Mouse (Mus musculus) layer of hippocampus, postnatal 14 days (tissue): Measurements from ENCODE around the gene Spty2d1. TPM values are rescaled to one million over a fixed set of nuclear protein-coding genes. Genes with fewer than 3 reads are reported as not detected.
A peak's percentile ranks its signal among the peaks of the same experiment; 100 is the strongest.
"Not testable (repeated sequence)": the region's sequence is repeated elsewhere in the genome, so short reads cannot be mapped to it uniquely, and the experiment has no call there.

Experiments
- DNase-seq, 2 experiments: peaks; one replicate each; pipeline ENCODE4 v3.0.0; 2021 to 2022; ENCODE audit warnings: low spot score in 2 of 2, mixed read lengths in 1 of 2
- total RNA-seq, 2 experiments: library from RNA; stranded (reverse); gene quantifications; 2 replicates each; pipeline ENCODE4 v1.2.3; 2021

Spty2d1 gene
- total RNA-seq, 2 experiments from 2014 or later: 12.8 to 13.1 TPM

GRCm38 (mm10) chr7:46995558-46995957, 12.7 kb downstream of the Spty2d1 start:
- DNase-seq: no peak

- no peak for DNase-seq
Measured at GRCm38 (mm10) chr7:46993079-46993478, 15.1 kb downstream of the Spty2d1 start.

- not testable (repeated sequence) for DNase-seq
Measured at GRCm38 (mm10) chr7:46989387-46989786, 18.8 kb downstream of the Spty2d1 start.

GRCm38 (mm10) chr7:46987073-46987472, 21.1 kb downstream of the Spty2d1 start:
- DNase-seq: no peak

- DNase-seq: no peak
Measured at GRCm38 (mm10) chr7:46986646-46987045, 21.6 kb downstream of the Spty2d1 start.

- no peak for DNase-seq
Measured at GRCm38 (mm10) chr7:46985718-46986505, 22.3 kb downstream of the Spty2d1 start.

GRCm38 (mm10) chr7:46983280-46983679, 24.9 kb downstream of the Spty2d1 start, which contains the start of gene Gm9999:
TSS of gene Gm9999 (plus strand) at chr7:46983580.
- DNase-seq: no peak

- no peak for DNase-seq
Measured at GRCm38 (mm10) chr7:46975456-46975855, 32.8 kb downstream of the Spty2d1 start.

GRCm38 (mm10) chr7:46974648-46975047, 33.6 kb downstream of the Spty2d1 start:
- no peak for DNase-seq

GRCm38 (mm10) chr7:46969898-46970297, 38.3 kb downstream of the Spty2d1 start:
- no peak for DNase-seq

GRCm38 (mm10) chr7:46964070-46964469, 44.1 kb downstream of the Spty2d1 start:
- DNase-seq: no peak

GRCm38 (mm10) chr7:46962806-46963618, 45.2 kb downstream of the Spty2d1 start:
- DNase-seq: peak; percentile 74 to 89

- no peak for DNase-seq
Measured at GRCm38 (mm10) chr7:46962132-46962531, 46.1 kb downstream of the Spty2d1 start.

- no peak for DNase-seq
Measured at GRCm38 (mm10) chr7:46960991-46961390, 47.2 kb downstream of the Spty2d1 start.

- peak in 1 of 2 experiments; percentile 22 for DNase-seq
Measured at GRCm38 (mm10) chr7:46958853-46959252, 49.4 kb downstream of the Spty2d1 start.

GRCm38 (mm10) chr7:46957831-46958691, 50.1 kb downstream of the Spty2d1 start, which contains the start of gene Uevld:
TSS of gene Uevld (minus strand) at chr7:46958527.
- DNase-seq: peak; percentile 89 to 93

Other genes with a start within 250 kb of the Spty2d1 start
- gene Hps5, start 212.3 kb downstream of the Spty2d1 start, total RNA-seq: 10 to 100 TPM; 16.0 to 18.7 TPM
- gene Gtf2h1, start 212.3 kb downstream of the Spty2d1 start, total RNA-seq: 10 to 100 TPM; 34.3 to 41.6 TPM
- gene Ldha, start 166.9 kb downstream of the Spty2d1 start, total RNA-seq: 100 to 1,000 TPM; 378 to 396 TPM
- gene Ldhc, start 147.2 kb downstream of the Spty2d1 start, total RNA-seq: not detected
- gene Tsg101, start 88.4 kb downstream of the Spty2d1 start, total RNA-seq: 10 to 100 TPM; 71.9 to 80.3 TPM
- gene Uevld, start 49.9 kb downstream of the Spty2d1 start, total RNA-seq: 10 to 100 TPM; 10.4 to 11.3 TPM
- not detected for gene Gm9999, start 24.8 kb downstream of the Spty2d1 start, total RNA-seq
- gene Tmem86a, start 42.2 kb upstream of the Spty2d1 start, total RNA-seq: 10 to 100 TPM; 15.5 to 16.5 TPM
- gene Ptpn5, start 125.3 kb upstream of the Spty2d1 start, total RNA-seq: 100 to 1,000 TPM; 102 to 103 TPM
- gene Mrgpra6, start 196.5 kb upstream of the Spty2d1 start, total RNA-seq: not detected
- not detected for gene Mrgpra9, start 244.4 kb upstream of the Spty2d1 start, total RNA-seq